Mouse (Mus musculus): Measurements from ENCODE around the gene Mapk8ip1. TPM values are rescaled to one million over a fixed set of nuclear protein-coding genes. Genes with fewer than 3 reads are reported as not detected.

Gene Mapk8ip1
- polyA plus RNA-seq, 1 experiment, result 18.3 TPM

- no peak overlapping the region for H3K4me3 ChIP-seq (replicated peaks; ENCODE audit: extremely low read depth, low read depth, low read length)
- WGBS, result 77% methylated on average over 17 of the region's 17 CpGs
Observed at GRCm38 (mm10) chr2:92379783-92380494, 21.1 kb downstream of the Mapk8ip1 start.

GRCm38 (mm10) chr2:92377320-92377719 is 23.7 kb downstream of the Mapk8ip1 start:
- WGBS, result 91% methylated on average over 7 of the region's 7 CpGs
- DNase-seq, result no peak
- Histone ChIP-seq H3K4me3 (replicated peaks; ENCODE audit: extremely low read depth, low read depth, low read length) (no peak overlapping the region), H3K4me1 (ENCODE audit: control insufficient read depth, insufficient read depth, low read length) (peaks cover 12% of the 10 kb centered on the region)
- no peak for TF ChIP-seq POLR2A (IDR thresholded peaks at IDR 0.05; ENCODE audit: borderline replicate concordance, extremely low read depth, low read depth, low read length)

More at GRCm38 (mm10) chr2:92379783-92380494, 21.1 kb downstream of the Mapk8ip1 start:
- TF ChIP-seq POLR2A (IDR thresholded peaks at IDR 0.05; ENCODE audit: borderline replicate concordance, extremely low read depth, low read depth, low read length) (no peak), CTCF (IDR thresholded peaks at IDR 0.05; ENCODE audit: insufficient read depth, low read length) (no peak)
- DNase-seq, result no peak
- peaks cover 9% of the 10 kb centered on the region for H3K4me1 ChIP-seq (ENCODE audit: control insufficient read depth, insufficient read depth, low read length)

GRCm38 (mm10) chr2:92376300-92376699 is 24.8 kb downstream of the Mapk8ip1 start:
- H3K4me1 ChIP-seq (ENCODE audit: control insufficient read depth, insufficient read depth, low read length), result peaks cover 12% of the 10 kb centered on the region
- no peak overlapping the region for H3K4me3 ChIP-seq (replicated peaks; ENCODE audit: extremely low read depth, low read depth, low read length)
- no peak for TF ChIP-seq CTCF (IDR thresholded peaks at IDR 0.05; ENCODE audit: insufficient read depth, low read length)
- no peak for TF ChIP-seq POLR2A (IDR thresholded peaks at IDR 0.05; ENCODE audit: borderline replicate concordance, extremely low read depth, low read depth, low read length)
- DNase-seq, result no peak
- 70% methylated on average over 6 of the region's 6 CpGs for WGBS

- peaks cover 12% of the 10 kb centered on the region for H3K4me1 ChIP-seq (ENCODE audit: control insufficient read depth, insufficient read depth, low read length)
- peak overlapping the region; percentile 70 for H3K4me3 ChIP-seq (replicated peaks; ENCODE audit: extremely low read depth, low read depth, low read length)
- TF ChIP-seq CTCF (IDR thresholded peaks at IDR 0.05; ENCODE audit: insufficient read depth, low read length) (no peak), POLR2A (IDR thresholded peaks at IDR 0.05; ENCODE audit: borderline replicate concordance, extremely low read depth, low read depth, low read length) (no peak)
- 8% methylated on average over 10 of the region's 10 CpGs for WGBS
- no peak for DNase-seq
Observed at GRCm38 (mm10) chr2:92375788-92376187, 25.3 kb downstream of the Mapk8ip1 start.

- TF ChIP-seq POLR2A (IDR thresholded peaks at IDR 0.05; ENCODE audit: borderline replicate concordance, extremely low read depth, low read depth, low read length) (peak; percentile 94), CTCF (IDR thresholded peaks at IDR 0.05; ENCODE audit: insufficient read depth, low read length) (no peak)
- H3K4me1 ChIP-seq (ENCODE audit: control insufficient read depth, insufficient read depth, low read length), result peaks cover 12% of the 10 kb centered on the region
- H3K4me3 ChIP-seq (replicated peaks; ENCODE audit: extremely low read depth, low read depth, low read length), result peak overlapping the region; percentile 70
- DNase-seq, result peak; percentile 95
- under 1% methylated on average over 28 of the region's 29 CpGs for WGBS
Observed at GRCm38 (mm10) chr2:92375099-92375623, 25.9 kb downstream of the Mapk8ip1 start.

- DNase-seq, result no peak
Observed at GRCm38 (mm10) chr2:92374514-92374913, 26.5 kb downstream of the Mapk8ip1 start, which contains the start of the genes Pex16 and Large2. Gene Pex16, plus strand, starts transcription at chr2:92374676. Gene Large2, minus strand, starts transcription at chr2:92374869.

GRCm38 (mm10) chr2:92373437-92373813 is 27.6 kb downstream of the Mapk8ip1 start:
- WGBS, result 64% methylated on average over 11 of the region's 11 CpGs
- Histone ChIP-seq H3K4me3 (replicated peaks; ENCODE audit: extremely low read depth, low read depth, low read length) (no peak overlapping the region), H3K4me1 (ENCODE audit: control insufficient read depth, insufficient read depth, low read length) (peaks cover 12% of the 10 kb centered on the region)
- TF ChIP-seq POLR2A (IDR thresholded peaks at IDR 0.05; ENCODE audit: borderline replicate concordance, extremely low read depth, low read depth, low read length) (no peak), CTCF (IDR thresholded peaks at IDR 0.05; ENCODE audit: insufficient read depth, low read length) (no peak)
- DNase-seq, result no peak

More at GRCm38 (mm10) chr2:92374514-92374913, 26.5 kb downstream of the Mapk8ip1 start, which contains the start of the genes Pex16 and Large2:
- H3K4me3 ChIP-seq (replicated peaks; ENCODE audit: extremely low read depth, low read depth, low read length), result peak within 1 kb of the TSS; percentile 70
- TF ChIP-seq CTCF (IDR thresholded peaks at IDR 0.05; ENCODE audit: insufficient read depth, low read length), result no peak
- TF ChIP-seq POLR2A (IDR thresholded peaks at IDR 0.05; ENCODE audit: borderline replicate concordance, extremely low read depth, low read depth, low read length), result no peak
- peaks cover 12% of the 10 kb centered on the region for H3K4me1 ChIP-seq (ENCODE audit: control insufficient read depth, insufficient read depth, low read length)
- WGBS, result 2% methylated on average over 16 of the region's 16 CpGs

- H3K4me3 ChIP-seq (replicated peaks; ENCODE audit: extremely low read depth, low read depth, low read length), result no peak overlapping the region
- DNase-seq, result peak; percentile 68
- peaks cover 12% of the 10 kb centered on the region for H3K4me1 ChIP-seq (ENCODE audit: control insufficient read depth, insufficient read depth, low read length)
- WGBS, result 40% methylated on average over 9 of the region's 9 CpGs
- TF ChIP-seq POLR2A (IDR thresholded peaks at IDR 0.05; ENCODE audit: borderline replicate concordance, extremely low read depth, low read depth, low read length), result no peak
- no peak for TF ChIP-seq CTCF (IDR thresholded peaks at IDR 0.05; ENCODE audit: insufficient read depth, low read length)
Observed at GRCm38 (mm10) chr2:92372767-92373436, 28.2 kb downstream of the Mapk8ip1 start.

GRCm38 (mm10) chr2:92371971-92372690 is 28.9 kb downstream of the Mapk8ip1 start:
- WGBS, result 48% methylated on average over 10 of the region's 10 CpGs
- H3K4me3 ChIP-seq (replicated peaks; ENCODE audit: extremely low read depth, low read depth, low read length), result no peak overlapping the region
- peaks cover 12% of the 10 kb centered on the region for H3K4me1 ChIP-seq (ENCODE audit: control insufficient read depth, insufficient read depth, low read length)
- TF ChIP-seq POLR2A (IDR thresholded peaks at IDR 0.05; ENCODE audit: borderline replicate concordance, extremely low read depth, low read depth, low read length) (no peak), CTCF (IDR thresholded peaks at IDR 0.05; ENCODE audit: insufficient read depth, low read length) (no peak)
- no peak for DNase-seq
